Mouse (Mus musculus) limb, embryonic 12.5 days (tissue): ENCODE measurements around the gene Atad1. TPM values are rescaled to one million over a fixed set of nuclear protein-coding genes. Genes with fewer than 3 reads are reported as not detected.

Experiments
- ATAC-seq: fragments of 200-750 bp; cut with Nextera tagmentation; 2 replicates; pipeline ENCODE4 v1.8.0; 2017; ENCODE audit warnings: low read depth, moderate TSS enrichment; ENCODE audit not compliant: insufficient number of reproducible peaks, insufficient read depth, low FRiP score, low TSS enrichment
- H3K27ac ChIP-seq: fragments of 300-500 bp; sonication (generic); 2 replicates; pipeline ENCODE4 v1.5.1; 2016; ENCODE audit warnings: mild to moderate bottlenecking, moderate library complexity
- H3K27me3 ChIP-seq: fragments of 300-500 bp; sonication (generic); 2 replicates; pipeline ENCODE4 v1.6.1; 2016; ENCODE audit warnings: mild to moderate bottlenecking, moderate library complexity
- H3K36me3 ChIP-seq: fragments of 300-500 bp; sonication (generic); 2 replicates; pipeline ENCODE4 v1.6.1; 2016; ENCODE audit warnings: mild to moderate bottlenecking, moderate library complexity
- H3K4me1 ChIP-seq: fragments of 300-500 bp; sonication (generic); replicated peaks from 2 replicates; pipeline ENCODE4 v1.6.1; 2016
- H3K4me2 ChIP-seq: fragments of 300-500 bp; sonication (generic); 2 replicates; pipeline ENCODE4 v1.6.1; 2016; ENCODE audit warnings: mild to moderate bottlenecking, moderate library complexity
- H3K4me3 ChIP-seq: fragments of 300-500 bp; sonication (generic); replicated peaks from 2 replicates; pipeline ENCODE4 v1.5.1; 2016; ENCODE audit warnings: mild to moderate bottlenecking
- H3K9ac ChIP-seq: fragments of 300-500 bp; sonication (generic); replicated peaks from 2 replicates; pipeline ENCODE4 v1.6.1; 2016; ENCODE audit warnings: mild to moderate bottlenecking, moderate library complexity
- H3K9me3 ChIP-seq: fragments of 300-500 bp; sonication (generic); 2 replicates; pipeline ENCODE4 v1.6.1; 2016; ENCODE audit warnings: mild to moderate bottlenecking, moderate library complexity
- WGBS: fragments of 180-500 bp; shearing (Covaris S2); methylation state at CpG from one replicate; pipeline ENCODE4 v1.1.7; 2016; 5-methylcytosine and 5-hydroxymethylcytosine counted together
- polyA plus RNA-seq: library from polyadenylated mRNA; unstranded; fragments of >200 nt; fragmentation: Nextera tagmentation; extraction: Ambion mirVana; gene quantifications from 2 replicates; pipeline ENCODE4 v1.2.1, GENCODE M21; 2016

Atad1 gene
- polyA plus RNA-seq, 1 experiment from 2014 or later, result 65.8 TPM

DNA sequence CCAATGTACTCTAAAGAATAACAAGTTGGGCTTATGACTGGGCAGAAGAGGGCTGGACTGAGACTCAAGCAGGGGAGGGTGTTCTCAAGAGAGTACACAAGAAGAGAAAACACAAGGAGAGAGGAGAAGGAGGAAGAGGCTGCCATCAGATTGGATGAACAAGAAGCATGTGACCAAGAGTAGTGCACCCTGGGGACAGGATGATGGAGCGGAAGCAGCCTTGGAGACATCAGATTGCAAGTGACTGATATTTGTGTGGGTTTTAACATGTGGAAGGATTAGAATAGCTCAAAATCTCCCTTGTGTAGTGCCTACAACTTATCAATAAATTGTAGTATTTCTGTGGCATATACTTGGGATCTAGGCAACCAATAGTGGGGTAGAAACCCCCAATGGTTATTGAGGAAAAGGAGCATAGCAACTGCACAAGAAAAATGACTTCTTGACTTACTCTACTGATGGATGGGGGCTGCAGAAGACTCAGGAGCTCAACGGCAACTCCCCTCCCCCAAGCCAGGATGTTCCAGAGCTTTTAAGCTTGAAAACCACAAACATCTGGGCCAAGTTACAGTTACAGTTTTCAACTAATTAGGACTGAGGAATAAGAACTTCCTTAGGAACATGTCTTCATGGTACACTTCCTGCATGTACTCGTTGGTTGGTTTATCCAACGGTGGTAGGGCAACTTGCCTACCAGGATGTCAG is 1.2 kb upstream of the Atad1 start:
- H3K4me1 ChIP-seq, result no peaks in the 10 kb centered on the region
- H3K4me2 ChIP-seq, result no peak overlapping the region
- H3K4me3 ChIP-seq, result no peak overlapping the region
- H3K27ac ChIP-seq, result no peak overlapping the region
- H3K9me3 ChIP-seq, result no peaks in the 10 kb centered on the region
- H3K27me3 ChIP-seq, result no peaks in the 10 kb centered on the region
- no peak for ATAC-seq
- no peak overlapping the region for H3K9ac ChIP-seq
- H3K36me3 ChIP-seq, result no peaks in the 10 kb centered on the region
- 74% methylated on average over 4 of the region's 4 CpGs for WGBS

DNA sequence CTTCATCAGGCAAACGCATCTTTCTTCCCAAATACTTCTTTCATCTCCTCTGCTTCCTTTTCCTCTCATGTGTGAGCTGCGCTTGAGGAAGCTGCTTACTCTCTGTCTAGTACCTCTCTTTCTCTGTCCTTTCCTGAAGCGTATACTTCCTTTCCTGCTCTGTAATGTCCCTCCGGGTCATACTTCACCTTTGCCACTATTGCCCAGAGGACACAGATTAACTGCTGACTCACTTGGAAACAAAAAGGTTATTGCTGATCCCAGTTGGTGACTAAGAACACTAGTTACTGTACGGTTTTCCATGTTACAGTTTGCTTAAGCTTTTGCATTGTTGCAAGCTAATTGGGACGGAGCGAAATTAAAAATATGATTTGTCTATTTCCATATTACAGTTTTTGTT is 1.7 kb downstream of the Atad1 start:
- WGBS, result 88% methylated on average over 7 of the region's 7 CpGs

DNA sequence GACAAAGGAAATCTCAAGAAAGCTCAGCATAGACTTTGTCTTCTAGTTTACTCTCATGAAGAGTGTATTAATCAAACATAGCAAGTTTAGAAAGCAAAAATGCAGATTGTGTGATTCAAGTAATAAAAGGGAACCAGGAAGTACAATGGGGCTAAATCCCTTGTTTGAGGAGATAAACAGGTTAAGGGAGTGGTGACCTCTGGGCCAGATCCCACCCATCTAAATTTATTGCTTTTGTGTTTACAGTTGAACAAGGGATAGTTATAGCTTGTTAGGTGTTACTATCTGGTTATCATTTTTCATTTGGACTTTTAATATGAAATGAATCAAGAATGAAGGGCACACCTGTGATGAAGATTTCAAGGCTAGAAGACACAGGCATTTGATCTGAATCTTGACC is 6.7 kb downstream of the Atad1 start:
- Histone ChIP-seq H3K9me3 (no peaks in the 10 kb centered on the region), H3K27ac (no peak overlapping the region), H3K4me1 (no peaks in the 10 kb centered on the region), H3K27me3 (peaks cover 9% of the 10 kb centered on the region), H3K36me3 (no peaks in the 10 kb centered on the region), H3K4me2 (no peak overlapping the region), H3K9ac (no peak overlapping the region), H3K4me3 (no peak overlapping the region)
- no peak for ATAC-seq

More for the DNA sequence above, 1.7 kb downstream of the Atad1 start:
- Histone ChIP-seq H3K9ac (no peak overlapping the region), H3K4me1 (no peaks in the 10 kb centered on the region), H3K36me3 (no peaks in the 10 kb centered on the region), H3K9me3 (no peaks in the 10 kb centered on the region), H3K4me2 (no peak overlapping the region), H3K27me3 (no peaks in the 10 kb centered on the region), H3K27ac (no peak overlapping the region), H3K4me3 (no peak overlapping the region)
- ATAC-seq, result no peak

GRCm38 (mm10) chr19:32729785-32730184 is 9.8 kb downstream of the Atad1 start:
- Histone ChIP-seq H3K36me3 (no peaks in the 10 kb centered on the region), H3K4me3 (no peak overlapping the region), H3K27me3 (peaks cover 28% of the 10 kb centered on the region), H3K9ac (no peak overlapping the region), H3K9me3 (no peaks in the 10 kb centered on the region), H3K27ac (no peak overlapping the region), H3K4me1 (peaks cover 8% of the 10 kb centered on the region), H3K4me2 (no peak overlapping the region)
- 82% methylated on average over 4 of the region's 4 CpGs for whole genome bisulfite sequencing
- ATAC-seq, result no peak

- Histone ChIP-seq H3K27ac (no peak overlapping the region), H3K36me3 (no peaks in the 10 kb centered on the region), H3K9me3 (no peaks in the 10 kb centered on the region), H3K4me1 (peaks cover 8% of the 10 kb centered on the region), H3K27me3 (peaks cover 28% of the 10 kb centered on the region), H3K4me2 (peak overlapping the region; percentile 46), H3K4me3 (peak overlapping the region; percentile 12), H3K9ac (0 out of 2 replicates have a peak overlapping the region, but pooled peaks have one; percentile 4)
- no peak for ATAC-seq
- WGBS, result 5% methylated on average over 22 of the region's 22 CpGs
Measured at GRCm38 (mm10) chr19:32726451-32727325, 12.9 kb downstream of the Atad1 start.

- Histone ChIP-seq H3K4me2 (no peak overlapping the region), H3K4me3 (no peak overlapping the region), H3K4me1 (peaks cover 8% of the 10 kb centered on the region), H3K36me3 (no peaks in the 10 kb centered on the region), H3K27ac (no peak overlapping the region), H3K27me3 (peaks cover 25% of the 10 kb centered on the region), H3K9me3 (no peaks in the 10 kb centered on the region; the same call in 1 of the 2 replicates), H3K9ac (no peak overlapping the region)
- no peak for ATAC-seq
- WGBS, result 18% methylated on average over 7 of the region's 7 CpGs
Measured at GRCm38 (mm10) chr19:32723817-32724216, 15.8 kb downstream of the Atad1 start.

DNA sequence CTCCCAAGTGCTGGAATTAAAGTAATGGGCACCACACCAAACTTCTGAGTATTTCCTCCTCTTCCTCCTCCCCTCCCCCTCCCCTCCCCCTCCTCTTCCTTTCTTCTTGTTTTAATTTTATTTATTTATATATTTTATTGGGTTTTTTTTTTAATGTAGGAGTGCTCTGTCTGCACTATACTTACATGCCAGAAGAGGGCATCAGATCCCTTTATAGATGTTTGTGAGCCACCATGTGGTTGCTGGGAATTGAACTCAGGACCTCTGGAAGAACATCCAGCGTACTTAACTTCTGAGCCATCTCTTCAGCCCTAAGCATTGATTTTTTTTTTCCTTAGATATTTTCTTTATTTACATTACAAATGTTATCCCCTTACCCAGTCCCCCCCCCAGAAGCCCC is 19.3 kb downstream of the Atad1 start:
- Histone ChIP-seq H3K36me3 (no peaks in the 10 kb centered on the region), H3K27ac (no peak overlapping the region), H3K9ac (no peak overlapping the region), H3K4me1 (no peaks in the 10 kb centered on the region), H3K9me3 (no peaks in the 10 kb centered on the region; the same call in 1 of the 2 replicates), H3K4me2 (no peak overlapping the region), H3K27me3 (no peaks in the 10 kb centered on the region; the same call in 1 of the 2 replicates), H3K4me3 (no peak overlapping the region)
- WGBS, result 95% methylated on average over 1 of the region's 1 CpGs
- no peak for ATAC-seq

- Histone ChIP-seq H3K4me1 (no peaks in the 10 kb centered on the region), H3K36me3 (no peaks in the 10 kb centered on the region), H3K4me3 (no peak overlapping the region), H3K9ac (no peak overlapping the region), H3K27me3 (no peaks in the 10 kb centered on the region), H3K27ac (no peak overlapping the region), H3K9me3 (no peaks in the 10 kb centered on the region; the same call in 1 of the 2 replicates), H3K4me2 (no peak overlapping the region)
- ATAC-seq, result no peak
- 72% methylated on average over 3 of the region's 3 CpGs for WGBS
Measured at GRCm38 (mm10) chr19:32717590-32717989, 22.0 kb downstream of the Atad1 start.

DNA sequence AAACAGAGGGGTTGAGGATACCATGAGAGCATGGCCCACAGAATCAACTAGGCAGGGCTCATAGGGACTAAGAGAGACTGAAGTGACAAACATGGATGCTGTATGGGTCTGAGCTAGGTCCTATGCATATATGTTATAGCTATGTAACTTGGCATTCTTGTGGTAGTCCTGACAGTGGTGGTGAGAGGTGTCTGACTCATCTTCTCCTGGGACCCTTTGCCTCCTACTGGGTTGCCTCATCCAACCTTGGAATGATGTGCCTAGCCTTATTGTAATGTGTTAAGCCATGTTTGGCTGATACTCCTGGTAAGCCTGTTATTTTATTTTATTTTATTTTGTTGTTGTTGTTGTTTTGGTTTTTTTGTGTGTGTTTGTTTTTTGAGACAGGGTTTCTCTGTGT is 23.9 kb downstream of the Atad1 start:
- Histone ChIP-seq H3K27ac (no peak overlapping the region), H3K4me2 (no peak overlapping the region), H3K36me3 (no peaks in the 10 kb centered on the region), H3K27me3 (no peaks in the 10 kb centered on the region), H3K9ac (no peak overlapping the region), H3K9me3 (no peaks in the 10 kb centered on the region; the same call in 1 of the 2 replicates), H3K4me3 (no peak overlapping the region), H3K4me1 (peaks cover 8% of the 10 kb centered on the region; the same call in 1 of the 2 replicates)
- no peak for ATAC-seq

DNA sequence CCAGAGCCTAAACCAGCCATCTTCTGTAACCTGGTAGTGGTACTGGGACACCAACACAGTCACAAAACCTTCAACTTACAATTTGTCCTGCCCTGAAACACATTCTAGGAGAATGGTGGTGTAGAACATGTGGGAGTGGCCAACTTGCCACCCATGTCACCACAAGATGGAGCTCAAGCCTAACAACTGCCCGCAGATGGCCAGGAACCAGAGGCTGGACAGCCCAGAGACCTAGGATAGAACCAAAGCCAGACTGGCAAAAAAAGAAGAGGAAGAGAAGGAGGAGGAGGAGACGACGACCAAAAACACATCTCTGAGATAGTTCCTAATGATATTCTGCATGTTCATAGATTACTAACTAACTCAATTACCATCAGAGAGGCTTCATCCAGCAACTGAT is 24.4 kb downstream of the Atad1 start:
- no peaks in the 10 kb centered on the region; the same call in 1 of the 2 replicates for H3K9me3 ChIP-seq
- no peak overlapping the region for H3K4me3 ChIP-seq
- 13% methylated on average over 3 of the region's 3 CpGs for WGBS
- no peak overlapping the region for H3K4me2 ChIP-seq
- no peak overlapping the region for H3K27ac ChIP-seq
- no peaks in the 10 kb centered on the region for H3K27me3 ChIP-seq
- peaks cover 8% of the 10 kb centered on the region; the same call in 1 of the 2 replicates for H3K4me1 ChIP-seq
- no peak overlapping the region for H3K9ac ChIP-seq
- no peak for ATAC-seq
- no peaks in the 10 kb centered on the region for H3K36me3 ChIP-seq

- Histone ChIP-seq H3K27ac (no peak overlapping the region), H3K27me3 (no peaks in the 10 kb centered on the region), H3K9ac (no peak overlapping the region), H3K36me3 (no peaks in the 10 kb centered on the region; the same call in 1 of the 2 replicates), H3K4me2 (no peak overlapping the region), H3K9me3 (no peaks in the 10 kb centered on the region), H3K4me3 (no peak overlapping the region), H3K4me1 (peaks cover 8% of the 10 kb centered on the region; the same call in 1 of the 2 replicates)
- 80% methylated on average over 3 of the region's 3 CpGs for whole genome bisulfite sequencing
- ATAC-seq, result no peak
Measured at GRCm38 (mm10) chr19:32713471-32713870, 26.1 kb downstream of the Atad1 start.
